Mouse (Mus musculus) forebrain, postnatal 0 days (tissue): ENCODE measurements around the gene Atp12a. TPM values are rescaled to one million over a fixed set of nuclear protein-coding genes. Genes with fewer than 3 reads are reported as not detected.

Experiments used
- ATAC-seq: fragments of 200-750 bp; cut with Nextera tagmentation; 2 replicates; pipeline ENCODE4 v1.8.0; 2017; ENCODE audit warnings: mild to moderate bottlenecking, moderate library complexity
- DNase-seq: peaks from one replicate; pipeline ENCODE4 v3.0.0-alpha.2; 2015
- H3K27ac ChIP-seq: fragments of 300-500 bp; sonication (generic); 2 replicates; pipeline ENCODE4 v1.5.1; 2014; ENCODE audit warnings: low read depth, mild to moderate bottlenecking, antibody characterized with exemption, low read length, moderate library complexity, mixed read lengths
- H3K27me3 ChIP-seq: fragments of 300-500 bp; sonication (generic); 2 replicates; pipeline ENCODE4 v1.6.1; 2014; ENCODE audit warnings: mild to moderate bottlenecking, low read length, mixed read lengths; ENCODE audit not compliant: insufficient read depth
- H3K36me3 ChIP-seq: fragments of 300-500 bp; sonication (generic); 2 replicates; pipeline ENCODE4 v1.6.1; 2014; ENCODE audit warnings: mild to moderate bottlenecking, moderate library complexity; ENCODE audit not compliant: insufficient read depth
- H3K4me1 ChIP-seq: fragments of 300-500 bp; sonication (generic); 2 replicates; pipeline ENCODE4 v1.6.1; 2014; ENCODE audit warnings: antibody characterized with exemption; ENCODE audit not compliant: insufficient read depth
- H3K4me2 ChIP-seq: fragments of 300-500 bp; sonication (generic); 2 replicates; pipeline ENCODE4 v1.6.1; 2014; ENCODE audit warnings: low read depth, mild to moderate bottlenecking, moderate library complexity
- H3K4me3 ChIP-seq: fragments of 300-500 bp; sonication (generic); 2 replicates; pipeline ENCODE4 v1.5.1; 2014; ENCODE audit warnings: low read depth, low read length, mixed read lengths
- H3K9ac ChIP-seq: fragments of 300-500 bp; sonication (generic); 2 replicates; pipeline ENCODE4 v1.6.1; 2014; ENCODE audit warnings: mild to moderate bottlenecking
- H3K9me3 ChIP-seq: fragments of 300-500 bp; sonication (generic); 2 replicates; pipeline ENCODE4 v1.6.1; 2016; ENCODE audit warnings: low read length
- CTCF ChIP-seq: sonication (generic); IDR thresholded peaks from 2 replicates; pipeline ENCODE4 v1.5.1; 2016; ENCODE audit warnings: antibody characterized with exemption, control low read depth, low read depth
- WGBS: fragments of 180-500 bp; shearing (Covaris S2); extraction: QIAGEN DNeasy Blood & Tissue Kit; methylation state at CpG from one replicate; pipeline ENCODE4 v1.1.7; 2014; 5-methylcytosine and 5-hydroxymethylcytosine counted together
- polyA plus RNA-seq: library from polyadenylated mRNA; unstranded; fragments of >200 nt; fragmentation: Nextera tagmentation; extraction: Ambion mirVana; gene quantifications from 2 replicates; pipeline ENCODE4 v1.2.1, GENCODE M21; 2015
- total RNA-seq: library from RNA; depleted of rRNA; stranded (reverse); fragments of >200 nt; gene quantifications from 2 replicates; pipeline ENCODE4 v1.2.3, GENCODE M21; 2014

The Atp12a gene
- total and polyA plus RNA-seq, 2 experiments from 2014 or later: 0.38 to 0.86 TPM

DNA sequence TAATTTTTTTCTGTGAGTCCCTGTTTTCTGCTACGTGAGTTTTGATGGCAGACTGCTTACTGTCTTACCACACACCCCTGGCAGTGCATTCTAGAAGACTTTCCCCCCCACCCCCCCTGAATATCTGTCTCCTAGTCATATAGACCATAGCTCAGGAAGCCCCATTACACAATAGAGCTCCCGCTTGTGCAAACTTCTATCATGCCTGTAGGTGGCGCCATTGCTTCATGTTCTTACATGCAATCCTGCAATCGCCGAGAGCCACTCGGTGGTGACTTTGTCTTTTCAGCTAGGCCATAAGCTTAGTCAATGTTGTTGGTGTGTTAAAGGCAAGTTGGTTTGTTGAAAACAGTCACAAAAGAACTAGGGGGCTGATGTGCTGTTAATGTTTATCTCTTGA is 10.9 kb downstream of the Atp12a start:
- no peaks in the 10 kb centered on the region for H3K4me1 ChIP-seq
- H3K27ac ChIP-seq: no peak overlapping the region
- peak; percentile 91 for DNase-seq
- ATAC-seq: peak; percentile 93
- no peaks in the 10 kb centered on the region for H3K9me3 ChIP-seq
- H3K4me3 ChIP-seq: no peak overlapping the region
- H3K9ac ChIP-seq: no peak overlapping the region
- 3% methylated on average over 6 of the region's 6 CpGs for WGBS
- no peaks in the 10 kb centered on the region for H3K27me3 ChIP-seq
- no peaks in the 10 kb centered on the region for H3K36me3 ChIP-seq
- peak; percentile 88 for TF ChIP-seq CTCF
- H3K4me2 ChIP-seq: no peak overlapping the region

DNA sequence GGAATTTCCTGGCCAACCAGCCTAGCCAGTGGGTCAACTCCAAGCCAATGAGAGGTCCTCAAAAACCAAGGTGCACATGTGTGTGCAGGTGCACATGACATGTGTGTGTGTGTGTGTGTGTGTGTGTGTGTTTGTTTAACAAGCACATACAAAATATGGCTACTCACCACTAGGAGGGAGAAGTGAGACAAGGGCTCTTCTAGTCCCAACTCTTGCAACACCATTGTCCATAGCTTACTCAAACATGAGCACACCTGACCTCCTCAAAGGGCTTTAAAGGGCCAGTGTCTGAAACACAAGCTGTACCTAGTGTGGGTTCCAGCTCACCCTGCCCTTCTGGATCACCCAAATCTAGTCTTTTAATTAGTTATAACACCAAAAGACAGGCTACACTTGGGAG is 12.9 kb downstream of the Atp12a start:
- Histone ChIP-seq H3K36me3 (no peaks in the 10 kb centered on the region), H3K9me3 (no peaks in the 10 kb centered on the region), H3K4me2 (no peak overlapping the region), H3K4me1 (no peaks in the 10 kb centered on the region), H3K9ac (no peak overlapping the region), H3K27ac (no peak overlapping the region), H3K4me3 (no peak overlapping the region), H3K27me3 (no peaks in the 10 kb centered on the region)
- no peak for TF ChIP-seq CTCF
- ATAC-seq: no peak
- no peak for DNase-seq

DNA sequence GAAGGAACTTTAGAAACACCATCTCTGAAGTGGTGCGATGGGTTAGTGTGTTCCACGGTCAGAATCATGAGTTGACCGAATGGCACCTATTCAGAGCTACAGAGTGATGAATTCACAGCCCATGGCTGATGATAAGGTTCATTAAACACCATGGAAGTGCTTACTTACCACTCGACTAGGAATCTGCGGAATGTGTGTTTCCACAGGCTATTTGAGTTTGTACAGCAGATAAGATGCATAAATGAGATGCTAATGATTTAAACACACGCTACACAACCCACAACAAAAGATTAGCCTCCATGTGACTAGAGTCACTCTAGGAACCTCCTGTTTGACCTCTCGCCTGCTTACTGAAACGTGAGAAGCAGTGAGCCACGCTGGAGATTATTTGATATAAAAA is 14.5 kb downstream of the Atp12a start:
- Histone ChIP-seq H3K36me3 (no peaks in the 10 kb centered on the region), H3K9ac (no peak overlapping the region), H3K4me1 (no peaks in the 10 kb centered on the region), H3K4me2 (no peak overlapping the region), H3K27ac (no peak overlapping the region), H3K4me3 (no peak overlapping the region), H3K27me3 (no peaks in the 10 kb centered on the region), H3K9me3 (no peaks in the 10 kb centered on the region)
- 71% methylated on average over 9 of the region's 9 CpGs for WGBS
- ATAC-seq: no peak
- no peak for TF ChIP-seq CTCF
- DNase-seq: no peak

DNA sequence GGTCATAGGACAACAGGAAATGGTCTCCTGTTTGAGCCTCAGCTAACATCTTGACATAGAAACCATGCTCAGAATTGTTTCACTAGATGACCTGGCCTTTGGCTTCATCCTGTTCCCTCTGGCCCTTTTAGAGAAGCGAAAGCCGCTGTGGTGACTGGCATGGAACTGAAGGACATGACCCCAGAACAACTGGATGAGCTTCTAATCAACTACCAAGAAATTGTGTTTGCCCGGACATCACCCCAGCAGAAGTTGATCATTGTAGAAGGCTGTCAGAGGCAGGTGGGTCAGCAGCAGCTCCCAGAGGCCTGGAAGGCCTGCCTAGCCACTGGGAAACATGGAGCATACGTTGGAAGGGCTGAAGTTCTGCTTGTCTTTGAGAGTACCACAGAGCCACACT is 17.5 kb downstream of the Atp12a start:
- DNase-seq (no peak), ATAC-seq (no peak)
- Histone ChIP-seq H3K4me3 (no peak overlapping the region), H3K27me3 (no peaks in the 10 kb centered on the region), H3K27ac (no peak overlapping the region), H3K4me1 (no peaks in the 10 kb centered on the region), H3K36me3 (no peaks in the 10 kb centered on the region), H3K4me2 (no peak overlapping the region), H3K9me3 (no peaks in the 10 kb centered on the region), H3K9ac (no peak overlapping the region)
- 85% methylated on average over 4 of the region's 4 CpGs for WGBS
- no peak for TF ChIP-seq CTCF

DNA sequence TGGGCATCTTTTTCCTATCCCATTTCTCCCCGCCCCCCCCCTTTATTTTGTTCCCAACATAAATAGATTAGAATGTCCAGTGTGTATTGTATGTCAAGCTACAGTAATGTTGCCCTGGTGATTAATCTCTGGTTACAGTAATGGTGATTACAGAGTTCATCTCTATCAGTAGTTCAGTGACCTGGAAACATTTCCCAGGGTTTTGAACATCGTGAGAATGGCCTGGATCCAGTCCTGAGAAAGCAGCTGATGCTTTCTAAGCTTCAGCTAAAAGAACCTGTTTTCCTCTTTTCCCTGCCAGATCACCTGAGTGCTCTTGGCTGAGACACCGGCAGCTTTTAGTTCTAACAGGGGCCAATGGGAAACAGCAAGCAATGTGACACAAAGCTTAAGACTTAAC is 25.4 kb downstream of the Atp12a start:
- DNase-seq (no peak), ATAC-seq (no peak)
- no peak for TF ChIP-seq CTCF
- Histone ChIP-seq H3K9me3 (no peaks in the 10 kb centered on the region), H3K27me3 (no peaks in the 10 kb centered on the region), H3K27ac (no peak overlapping the region), H3K36me3 (no peaks in the 10 kb centered on the region), H3K4me1 (no peaks in the 10 kb centered on the region), H3K9ac (no peak overlapping the region), H3K4me3 (no peak overlapping the region), H3K4me2 (no peak overlapping the region)
- WGBS: 31% methylated on average over 3 of the region's 3 CpGs

DNA sequence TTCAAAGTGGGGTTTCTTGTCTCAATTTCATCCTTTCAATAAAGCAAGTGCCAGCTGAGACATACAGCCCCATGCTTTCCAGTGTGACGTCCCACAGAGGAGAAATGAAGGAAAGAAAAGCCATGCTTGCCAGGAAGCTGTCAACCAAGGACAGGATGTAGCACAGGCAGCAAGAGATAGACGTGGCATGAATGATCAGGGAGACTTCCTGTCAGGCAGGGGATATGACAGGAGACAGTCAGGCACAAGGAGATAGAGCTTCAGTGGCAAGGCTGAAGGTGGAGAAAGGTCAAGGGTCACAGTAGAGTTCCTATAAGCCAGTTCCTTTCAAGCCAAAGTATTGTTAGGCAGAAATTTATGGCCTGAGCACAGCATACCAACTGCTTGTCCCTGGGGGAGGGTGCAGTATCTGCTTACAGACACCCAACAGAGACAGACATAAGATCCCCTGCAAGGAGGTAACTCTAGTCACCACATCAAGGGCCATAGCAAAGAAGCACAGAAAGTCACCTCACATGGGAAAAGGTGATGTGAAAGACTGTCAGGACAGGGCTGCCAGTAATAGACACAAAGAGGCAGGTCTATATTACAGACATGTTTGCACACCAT is 28.9 kb downstream of the Atp12a start:
- no peak overlapping the region for H3K4me2 ChIP-seq
- 17% methylated on average over 2 of the region's 2 CpGs for WGBS
- no peak overlapping the region for H3K9ac ChIP-seq
- no peak overlapping the region for H3K27ac ChIP-seq
- H3K9me3 ChIP-seq: no peaks in the 10 kb centered on the region
- DNase-seq: no peak
- H3K4me1 ChIP-seq: no peaks in the 10 kb centered on the region
- TF ChIP-seq CTCF: no peak
- ATAC-seq: no peak
- no peaks in the 10 kb centered on the region for H3K27me3 ChIP-seq
- H3K4me3 ChIP-seq: no peak overlapping the region
- H3K36me3 ChIP-seq: no peaks in the 10 kb centered on the region

DNA sequence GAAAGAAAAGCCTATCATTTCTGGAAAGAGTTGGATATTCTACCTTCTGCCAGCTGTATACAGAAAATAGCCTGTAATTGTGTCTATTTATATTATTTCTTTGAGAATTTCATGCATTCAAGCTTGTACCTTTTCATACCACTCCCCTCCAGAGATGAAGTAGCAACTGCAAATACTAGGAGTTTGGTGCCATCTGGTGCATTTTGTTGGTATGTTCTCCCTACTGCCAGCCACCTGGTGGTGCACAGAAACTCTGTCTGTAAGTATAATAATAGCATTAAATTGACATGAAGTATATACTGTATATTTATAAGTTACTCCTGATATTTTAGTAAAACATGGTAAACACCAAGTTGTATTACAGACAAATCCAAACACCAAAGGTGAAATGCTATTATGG is 33.1 kb downstream of the Atp12a start:
- Histone ChIP-seq H3K4me2 (no peak overlapping the region), H3K4me3 (no peak overlapping the region), H3K27ac (no peak overlapping the region), H3K36me3 (no peaks in the 10 kb centered on the region), H3K4me1 (no peaks in the 10 kb centered on the region), H3K9ac (no peak overlapping the region), H3K9me3 (no peaks in the 10 kb centered on the region), H3K27me3 (no peaks in the 10 kb centered on the region)
- DNase-seq (peak; percentile 67), ATAC-seq (peak; percentile 60; the same call in 1 of the 2 replicates)
- TF ChIP-seq CTCF: peak; percentile 80
